Mouse (Mus musculus) testis, adult 2 months (tissue): ENCODE results near the gene Twsg1.

Experiments used
- CTCF ChIP-seq: fragments of 200-500 bp; IDR thresholded peaks from 2 replicates; pipeline ENCODE4 v1.5.1; 2012; ENCODE audit warnings: low read depth, mild to moderate bottlenecking, inconsistent platforms, low read length, moderate library complexity; ENCODE audit not compliant: control insufficient read depth, insufficient read depth, insufficient replicate concordance
- POLR2A ChIP-seq: fragments of 200-500 bp; IDR thresholded peaks from 2 replicates; pipeline ENCODE4 v1.6.1; 2012; ENCODE audit warnings: low read depth, mild to moderate bottlenecking, inconsistent platforms, low read length, moderate library complexity; ENCODE audit not compliant: control insufficient read depth

GRCm38 (mm10) chr17:65905241-65905640 lies 45.8 kb downstream of the Twsg1 start:
- no peak for TF ChIP-seq CTCF
- TF ChIP-seq POLR2A: peak; percentile 54; the same call in 1 of the 2 replicates
